Mouse (Mus musculus) lung, postnatal 4 days (tissue): Measurements from ENCODE around the gene Atp6v0e.
A peak's percentile ranks its signal among the peaks of the same experiment; 100 is the strongest.

Experiments used
- DNase-seq, 2 experiments: peaks; one replicate each; pipeline ENCODE4 v3.0.0; 2021

The Atp6v0e gene

GRCm38 (mm10) chr17:26688795-26689735 is 26.0 kb downstream of the Atp6v0e start:
- no peak for DNase-seq

GRCm38 (mm10) chr17:26689810-26690209 is 26.8 kb downstream of the Atp6v0e start:
- DNase-seq = no peak

- DNase-seq = no peak
Observed at GRCm38 (mm10) chr17:26690236-26690635, 27.2 kb downstream of the Atp6v0e start.

DNA sequence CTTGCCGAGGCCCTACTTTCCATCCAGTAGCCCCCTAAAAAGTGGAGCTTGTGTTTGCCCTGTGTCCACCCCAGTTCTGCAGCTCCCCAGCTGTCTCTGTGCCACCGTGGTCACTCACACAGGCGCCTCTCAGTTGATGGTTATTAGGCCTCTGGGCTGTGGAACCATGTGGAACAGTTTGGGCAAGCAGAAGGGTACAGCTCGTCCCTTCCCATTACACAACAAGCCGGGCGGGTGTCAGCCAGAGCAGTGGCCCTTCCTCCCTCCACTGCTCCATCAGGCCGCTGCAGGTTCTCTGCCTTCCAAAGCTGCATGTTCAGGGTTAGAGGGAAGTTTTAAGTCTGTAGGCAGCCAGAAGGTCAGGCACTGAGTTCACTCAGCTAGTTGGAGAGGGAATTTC is 28.1 kb downstream of the Atp6v0e start:
- peak in 1 of 2 experiments; percentile 28 for DNase-seq

GRCm38 (mm10) chr17:26693424-26693823 is 30.4 kb downstream of the Atp6v0e start:
- no peak for DNase-seq

DNA sequence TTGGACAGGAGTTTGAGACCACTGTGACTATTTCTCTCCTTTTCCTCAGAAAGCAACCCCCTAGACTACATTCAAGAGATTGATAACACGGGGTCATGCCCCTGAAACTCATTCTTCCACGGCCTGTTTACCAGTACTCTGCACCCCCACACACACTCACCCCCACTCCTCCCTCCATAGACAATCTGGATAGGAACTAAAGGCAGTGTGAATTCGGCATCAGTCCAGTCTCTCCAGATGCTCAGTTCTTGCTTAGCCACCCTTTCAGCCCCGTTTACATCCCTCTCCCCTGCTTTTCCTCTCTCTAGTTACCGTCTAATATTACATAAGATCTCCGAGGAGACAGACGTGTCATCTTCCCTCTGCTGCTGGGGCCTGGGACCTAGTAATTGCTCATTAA is 31.1 kb downstream of the Atp6v0e start:
- no peak for DNase-seq

DNA sequence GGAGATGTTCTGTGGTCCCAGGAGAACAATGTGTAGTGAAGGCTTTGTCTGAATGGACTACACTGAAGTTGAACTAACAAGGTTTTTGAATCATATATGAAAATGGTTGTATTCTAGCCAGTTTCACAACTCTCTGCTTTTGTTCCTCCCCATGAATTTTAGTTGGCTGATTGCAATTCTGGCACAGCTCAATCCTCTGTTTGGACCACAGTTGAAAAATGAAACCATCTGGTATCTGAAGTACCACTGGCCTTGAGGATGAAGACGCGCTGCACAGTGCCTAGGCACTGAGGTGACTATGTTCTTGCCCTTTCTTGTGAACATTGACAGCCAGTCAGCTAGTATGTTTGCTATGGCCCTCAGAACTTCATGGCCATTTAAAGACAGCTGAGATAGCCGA is 32.2 kb downstream of the Atp6v0e start:
- no peak for DNase-seq

GRCm38 (mm10) chr17:26698846-26699245 is 35.8 kb downstream of the Atp6v0e start:
- DNase-seq = no peak

DNA sequence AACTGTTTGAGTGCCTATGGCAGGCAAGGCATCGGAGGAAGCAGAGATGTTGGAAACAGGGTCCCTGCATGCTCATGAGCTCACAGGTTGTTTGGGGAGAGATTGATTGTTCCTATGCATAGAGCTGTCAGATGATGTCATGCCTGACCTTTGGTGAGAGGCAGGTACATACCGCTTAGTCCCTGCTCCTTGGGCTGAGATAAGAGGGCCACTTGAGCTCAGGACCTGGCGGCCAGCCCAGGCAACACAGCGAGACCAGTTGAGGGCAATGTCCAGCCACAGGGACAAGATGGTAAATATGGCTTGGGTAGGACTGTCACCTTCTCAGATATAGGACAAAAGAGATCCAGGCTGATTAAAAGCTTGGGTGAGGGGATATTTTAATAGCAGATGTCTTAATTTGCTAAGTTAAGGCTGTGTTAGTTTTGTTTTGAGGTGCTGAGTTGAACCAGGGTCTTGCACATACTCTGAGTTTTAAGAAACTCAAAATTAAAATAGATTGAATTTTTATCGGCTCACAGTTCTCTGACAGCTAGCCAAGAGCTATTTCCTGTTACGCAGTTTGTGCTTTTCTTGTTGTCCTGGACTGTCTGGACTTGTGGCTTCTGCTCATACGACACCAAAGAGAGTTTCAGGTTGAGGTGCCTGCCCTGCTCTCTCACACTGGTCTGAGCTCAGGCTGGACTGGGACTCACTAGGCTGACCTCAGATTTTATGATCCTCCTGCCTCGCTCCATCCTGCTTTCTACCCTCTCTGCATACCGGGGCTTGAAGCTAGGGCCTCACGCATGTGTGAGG is 37.0 kb downstream of the Atp6v0e start:
- DNase-seq = peak; percentile 83 to 89

- DNase-seq = no peak
Observed at GRCm38 (mm10) chr17:26701565-26701964, 38.5 kb downstream of the Atp6v0e start.

DNA sequence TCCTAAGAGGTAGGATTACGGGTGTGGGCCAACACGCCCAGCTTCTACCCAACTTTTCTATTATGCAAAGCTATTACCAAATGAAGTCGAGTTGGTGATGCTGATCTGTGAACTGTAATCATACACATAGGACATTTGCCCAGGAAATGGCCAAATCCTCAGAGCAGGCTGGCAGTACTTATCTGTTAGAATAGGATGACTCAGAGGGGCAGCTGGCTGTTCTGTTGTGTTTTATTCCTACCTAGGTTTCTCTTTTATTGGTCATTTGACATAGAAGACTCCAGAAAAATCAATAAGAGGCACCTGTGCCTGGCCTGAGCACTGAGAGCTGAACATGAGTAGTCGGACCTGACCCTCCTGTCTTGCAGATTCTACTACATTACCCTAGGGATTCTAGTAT is 39.6 kb downstream of the Atp6v0e start:
- DNase-seq = no peak

- DNase-seq = no peak
Observed at GRCm38 (mm10) chr17:26703671-26704070, 40.6 kb downstream of the Atp6v0e start.

DNA sequence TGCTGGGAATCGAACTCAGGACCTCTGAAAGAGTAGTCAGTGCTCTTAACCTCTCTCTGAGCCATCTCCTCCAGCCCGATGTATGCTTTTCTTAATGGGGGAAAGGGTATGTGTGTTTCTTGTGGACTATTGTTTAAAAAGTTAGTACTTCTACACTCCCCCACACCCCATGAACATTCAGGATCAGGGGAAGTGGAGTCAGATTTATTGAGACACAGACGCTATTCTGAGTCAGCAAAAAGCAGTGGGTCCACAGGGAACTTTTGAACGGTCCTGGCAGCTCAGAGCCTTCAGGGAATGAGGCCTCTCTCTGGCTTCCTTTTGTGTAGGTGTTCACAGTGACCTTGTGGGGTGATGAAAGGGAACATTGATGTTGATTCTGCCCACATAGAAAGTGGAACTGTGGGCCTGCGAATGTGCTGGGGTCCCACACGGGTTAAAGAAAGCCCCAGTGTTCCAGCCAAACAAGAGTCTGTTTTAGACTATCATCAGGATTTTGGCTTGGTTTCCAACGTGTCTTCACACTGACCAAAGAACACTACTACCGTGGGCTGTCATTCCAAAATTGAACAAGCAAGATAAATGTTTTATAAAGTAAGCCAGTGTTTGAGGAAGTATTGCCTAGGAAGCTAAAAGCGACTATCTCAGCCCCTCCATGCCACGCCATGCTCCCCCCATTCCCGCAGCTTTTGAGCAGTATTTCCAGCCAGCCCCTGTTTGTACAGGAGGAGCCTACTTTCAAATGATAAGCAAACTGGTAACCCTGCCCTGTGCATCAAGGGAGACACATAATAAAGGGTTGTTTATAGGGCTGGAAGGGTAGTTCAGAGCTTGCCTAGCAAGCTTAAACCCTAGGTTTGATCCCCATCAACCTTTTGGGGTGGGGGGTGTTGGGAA is 42.7 kb downstream of the Atp6v0e start:
- no peak for DNase-seq

GRCm38 (mm10) chr17:26707066-26707465 is 44.0 kb downstream of the Atp6v0e start:
- DNase-seq = no peak

GRCm38 (mm10) chr17:26708499-26708898 is 45.5 kb downstream of the Atp6v0e start:
- DNase-seq = no peak

DNA sequence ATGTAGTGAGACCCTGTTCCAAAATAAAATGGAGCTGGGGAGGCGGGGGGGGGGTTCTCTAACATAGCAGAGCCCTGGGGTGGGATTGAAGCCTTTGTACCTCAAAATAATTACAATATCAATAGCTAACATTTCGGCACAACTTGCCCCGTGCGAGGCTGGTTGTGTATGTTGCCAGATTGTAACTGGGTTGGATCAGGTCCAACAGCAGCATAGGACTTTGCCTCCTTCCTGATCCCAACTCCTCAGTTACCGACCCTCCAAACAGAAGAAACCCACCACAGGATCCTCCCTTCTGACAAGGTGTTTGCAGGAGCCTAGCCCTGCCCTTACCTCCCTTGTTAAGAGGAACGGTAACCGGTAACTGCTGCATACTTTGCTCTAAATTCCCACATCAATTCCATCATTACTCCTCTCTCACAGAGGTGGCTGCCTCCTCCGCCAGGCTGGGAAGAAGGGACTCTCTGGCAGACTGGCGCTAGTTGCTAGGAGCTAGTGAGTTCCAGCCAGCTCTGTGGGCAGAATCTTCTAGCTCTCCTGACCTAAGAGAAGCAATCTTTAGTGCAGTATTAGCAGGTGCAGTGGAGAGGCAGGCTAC is 46.1 kb downstream of the Atp6v0e start:
- no peak for DNase-seq

DNA sequence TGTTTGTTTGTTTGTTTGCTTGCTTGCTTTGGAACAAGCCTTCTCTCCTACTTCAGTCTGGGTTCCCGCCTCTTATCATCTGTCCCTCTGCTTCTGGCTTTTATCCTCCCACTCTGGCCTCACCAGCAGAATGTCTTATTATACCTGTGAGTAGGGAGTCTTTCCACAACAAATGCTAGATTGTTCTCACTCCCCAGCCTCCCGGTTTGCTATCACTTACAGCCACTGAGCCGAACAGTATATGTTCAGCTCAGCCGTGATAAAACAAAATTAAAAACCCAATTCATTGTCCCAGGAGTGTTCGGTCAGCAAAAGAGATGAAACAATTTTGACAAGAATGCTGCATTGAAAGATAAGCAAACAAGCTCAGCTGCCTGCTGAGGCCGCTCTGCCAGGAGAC is 47.0 kb downstream of the Atp6v0e start:
- DNase-seq = no peak

- peak; percentile 99 to 100 for DNase-seq
Observed at GRCm38 (mm10) chr17:26715271-26715758, 52.3 kb downstream of the Atp6v0e start, which contains the start of gene Crebrf. TSS of gene Crebrf (plus strand) at chr17:26715650.

- DNase-seq = peak; percentile 96 to 98
Observed at GRCm38 (mm10) chr17:26715916-26716717, 53.1 kb downstream of the Atp6v0e start.

GRCm38 (mm10) chr17:26717868-26718267 is 54.8 kb downstream of the Atp6v0e start:
- no peak for DNase-seq

DNA sequence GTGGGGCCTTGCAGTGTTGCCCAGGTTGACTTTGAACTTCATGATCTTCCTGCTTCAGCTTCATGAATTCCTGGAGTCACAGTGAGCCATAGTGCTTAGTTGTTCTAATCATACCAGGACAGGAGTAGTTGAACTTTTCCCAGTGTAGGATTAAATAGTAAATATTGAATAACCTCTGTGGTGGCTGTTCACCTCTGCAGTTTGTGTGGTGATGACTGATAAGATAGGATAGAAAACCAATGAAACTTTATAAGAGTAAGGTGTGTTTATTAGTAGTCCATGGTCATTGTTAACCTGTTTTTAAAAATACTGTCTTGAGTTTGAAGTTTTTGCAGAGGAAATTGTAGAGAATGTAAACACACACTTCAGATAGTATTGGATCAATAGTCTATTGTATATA is 56.4 kb downstream of the Atp6v0e start:
- no peak for DNase-seq
